Mouse (Mus musculus) ES-E14 (cell line): ENCODE measurements around the gene Slc34a2.

Source experiments
- CHD2 ChIP-seq: IDR thresholded peaks from 2 replicates; pipeline ENCODE4 v1.6.1; 2014; ENCODE audit warnings: mild to moderate bottlenecking, low read depth, low read length, inconsistent platforms
- HCFC1 ChIP-seq: IDR thresholded peaks from 2 replicates; pipeline ENCODE4 v1.6.1; 2012; ENCODE audit warnings: low read length, inconsistent platforms, borderline replicate concordance; ENCODE audit not compliant: insufficient read depth
- MAFK ChIP-seq: IDR thresholded peaks from 2 replicates; pipeline ENCODE4 v1.6.1; 2014; ENCODE audit warnings: mild to moderate bottlenecking, low read depth, low read length, inconsistent platforms; ENCODE audit not compliant: insufficient read depth
- ZC3H11A ChIP-seq: IDR thresholded peaks from 2 replicates; pipeline ENCODE4 v1.6.1; 2012; ENCODE audit warnings: low read depth, mild to moderate bottlenecking, inconsistent platforms, low read length, borderline replicate concordance
- ZNF384 ChIP-seq: IDR thresholded peaks from 2 replicates; pipeline ENCODE4 v1.6.1; 2012; ENCODE audit warnings: low read depth, low read length, inconsistent platforms

GRCm38 (mm10) chr5:52998097-52998760 is 39.7 kb upstream of the Slc34a2 start:
- no peak for TF ChIP-seq ZC3H11A
- no peak for TF ChIP-seq ZNF384
- no peak for TF ChIP-seq HCFC1
- no peak for TF ChIP-seq MAFK
- no peak for TF ChIP-seq CHD2
